Mouse (Mus musculus) kidney, embryonic 14.5 days (tissue): ENCODE results near the gene 1700029F12Rik. TPM values are rescaled to one million over a fixed set of nuclear protein-coding genes. Genes with fewer than 3 reads are reported as not detected.

ENCODE experiments used
- ATAC-seq: fragments of 200-750 bp; cut with Nextera tagmentation; 2 replicates; pipeline ENCODE4 v1.8.0; 2017; ENCODE audit warnings: moderate number of reproducible peaks, mild to moderate bottlenecking, moderate TSS enrichment, moderate library complexity; ENCODE audit not compliant: low FRiP score, low TSS enrichment
- H3K27ac ChIP-seq: fragments of 300-500 bp; sonication (generic); 2 replicates; pipeline ENCODE4 v1.5.1; 2014; ENCODE audit warnings: low read depth, mild to moderate bottlenecking, low read length, moderate library complexity, mixed read lengths
- H3K27me3 ChIP-seq: fragments of 300-500 bp; sonication (generic); 2 replicates; pipeline ENCODE4 v1.6.1; 2014; ENCODE audit warnings: mild to moderate bottlenecking, low read length; ENCODE audit not compliant: control insufficient read depth, insufficient read depth
- H3K36me3 ChIP-seq: fragments of 300-500 bp; sonication (generic); 2 replicates; pipeline ENCODE4 v1.6.1; 2014; ENCODE audit warnings: low read length, mixed read lengths; ENCODE audit not compliant: control insufficient read depth, insufficient read depth
- H3K4me1 ChIP-seq: fragments of 300-500 bp; sonication (generic); 2 replicates; pipeline ENCODE4 v1.6.1; 2014; ENCODE audit warnings: low read length, mixed read lengths; ENCODE audit not compliant: control insufficient read depth, insufficient read depth
- H3K4me2 ChIP-seq: fragments of 300-500 bp; sonication (generic); replicated peaks from 2 replicates; pipeline ENCODE4 v1.6.1; 2014; ENCODE audit warnings: low read depth, mild to moderate bottlenecking, low read length
- H3K4me3 ChIP-seq: fragments of 300-500 bp; sonication (generic); 2 replicates; pipeline ENCODE4 v1.5.1; 2014; ENCODE audit warnings: mild to moderate bottlenecking, low read length
- H3K9ac ChIP-seq: fragments of 300-500 bp; sonication (generic); 2 replicates; pipeline ENCODE4 v1.6.1; 2014; ENCODE audit warnings: low read depth, mild to moderate bottlenecking, low read length, moderate library complexity
- H3K9me3 ChIP-seq: fragments of 300-500 bp; sonication (generic); 2 replicates; pipeline ENCODE4 v1.6.1; 2016; ENCODE audit warnings: low read length; ENCODE audit not compliant: control insufficient read depth
- WGBS: fragments of 180-500 bp; shearing (Covaris S2); extraction: QIAGEN DNeasy Blood & Tissue Kit; methylation state at CpG from one replicate; pipeline ENCODE4 v1.1.7; 2014; 5-methylcytosine and 5-hydroxymethylcytosine counted together
- polyA plus RNA-seq: library from polyadenylated mRNA; unstranded; fragments of >200 nt; fragmentation: Nextera tagmentation; extraction: Ambion mirVana; gene quantifications from 2 replicates; pipeline ENCODE4 v1.2.1, GENCODE M21; 2014

Gene 1700029F12Rik
- polyA plus RNA-seq, 1 experiment from 2014 or later, result not detected

GRCm38 (mm10) chr13:97008266-97009153 is 25.7 kb downstream of the 1700029F12Rik start:
- peak; percentile 52; the same call in 1 of the 2 replicates for ATAC-seq
- WGBS, result 2% methylated on average over 19 of the region's 19 CpGs
- no peaks in the 10 kb centered on the region for H3K9me3 ChIP-seq
- H3K27ac ChIP-seq, result no peak overlapping the region
- H3K4me1 ChIP-seq, result 0 out of 2 replicates have a peak, but pooled peaks cover 3% of the 10 kb centered on the region
- peak overlapping the region; percentile 43 for H3K4me3 ChIP-seq
- H3K9ac ChIP-seq, result peak overlapping the region; percentile 47
- H3K4me2 ChIP-seq, result peak overlapping the region; percentile 77
- no peaks in the 10 kb centered on the region for H3K36me3 ChIP-seq
- H3K27me3 ChIP-seq, result no peaks in the 10 kb centered on the region

- H3K4me3 ChIP-seq, result peak overlapping the region; percentile 45
- H3K27ac ChIP-seq, result no peak overlapping the region
- peak overlapping the region; percentile 54 for H3K9ac ChIP-seq
- H3K9me3 ChIP-seq, result no peaks in the 10 kb centered on the region
- no peaks in the 10 kb centered on the region for H3K27me3 ChIP-seq
- peak overlapping the region; percentile 77 for H3K4me2 ChIP-seq
- 2% methylated on average over 18 of the region's 21 CpGs for WGBS
- 0 out of 2 replicates have a peak, but pooled peaks cover 3% of the 10 kb centered on the region for H3K4me1 ChIP-seq
- H3K36me3 ChIP-seq, result no peaks in the 10 kb centered on the region
- peak; percentile 78 for ATAC-seq
These were observed 26.5 kb downstream of the 1700029F12Rik start for GRCm38 (mm10) chr13:97007501-97008265.

GRCm38 (mm10) chr13:97006784-97007183 is 27.4 kb downstream of the 1700029F12Rik start:
- no peak overlapping the region for H3K9ac ChIP-seq
- H3K4me2 ChIP-seq, result peak overlapping the region; percentile 77
- WGBS, result 46% methylated on average over 2 of the region's 2 CpGs
- H3K9me3 ChIP-seq, result no peaks in the 10 kb centered on the region
- H3K4me3 ChIP-seq, result peak overlapping the region; percentile 45; the same call in 1 of the 2 replicates
- H3K4me1 ChIP-seq, result 0 out of 2 replicates have a peak, but pooled peaks cover 3% of the 10 kb centered on the region
- no peak overlapping the region for H3K27ac ChIP-seq
- ATAC-seq, result peak; percentile 17; the same call in 1 of the 2 replicates
- H3K27me3 ChIP-seq, result no peaks in the 10 kb centered on the region
- H3K36me3 ChIP-seq, result no peaks in the 10 kb centered on the region

- Histone ChIP-seq H3K4me2 (no peak overlapping the region), H3K27me3 (no peaks in the 10 kb centered on the region), H3K36me3 (no peaks in the 10 kb centered on the region), H3K27ac (no peak overlapping the region), H3K4me1 (no peaks in the 10 kb centered on the region), H3K9ac (no peak overlapping the region), H3K4me3 (no peak overlapping the region), H3K9me3 (no peaks in the 10 kb centered on the region)
- 75% methylated on average over 1 of the region's 1 CpGs for WGBS
- ATAC-seq, result no peak
These were observed 37.1 kb downstream of the 1700029F12Rik start for GRCm38 (mm10) chr13:96997080-96997479.

- no peaks in the 10 kb centered on the region for H3K9me3 ChIP-seq
- no peak overlapping the region for H3K4me3 ChIP-seq
- H3K9ac ChIP-seq, result no peak overlapping the region
- WGBS, result 63% methylated on average over 5 of the region's 5 CpGs
- no peak for ATAC-seq
- H3K36me3 ChIP-seq, result no peaks in the 10 kb centered on the region
- H3K4me1 ChIP-seq, result 0 out of 2 replicates have a peak, but pooled peaks cover 4% of the 10 kb centered on the region
- no peaks in the 10 kb centered on the region for H3K27me3 ChIP-seq
- no peak overlapping the region for H3K27ac ChIP-seq
- no peak overlapping the region for H3K4me2 ChIP-seq
These were observed 38.9 kb downstream of the 1700029F12Rik start for GRCm38 (mm10) chr13:96995243-96995642.

GRCm38 (mm10) chr13:96993291-96993989 is 40.7 kb downstream of the 1700029F12Rik start:
- no peak for ATAC-seq
- Histone ChIP-seq H3K27me3 (no peaks in the 10 kb centered on the region), H3K4me2 (no peak overlapping the region), H3K36me3 (no peaks in the 10 kb centered on the region), H3K9me3 (no peaks in the 10 kb centered on the region), H3K9ac (no peak overlapping the region), H3K4me3 (no peak overlapping the region), H3K4me1 (0 out of 2 replicates have a peak, but pooled peaks cover 4% of the 10 kb centered on the region), H3K27ac (no peak overlapping the region)
- WGBS, result 57% methylated on average over 8 of the region's 8 CpGs

- Histone ChIP-seq H3K4me1 (0 out of 2 replicates have a peak, but pooled peaks cover 4% of the 10 kb centered on the region), H3K36me3 (no peaks in the 10 kb centered on the region), H3K27me3 (no peaks in the 10 kb centered on the region), H3K9ac (no peak overlapping the region), H3K9me3 (no peaks in the 10 kb centered on the region), H3K4me3 (no peak overlapping the region), H3K27ac (no peak overlapping the region), H3K4me2 (no peak overlapping the region)
- 45% methylated on average over 14 of the region's 14 CpGs for WGBS
- peak; percentile 73 for ATAC-seq
These were observed 43.4 kb downstream of the 1700029F12Rik start for GRCm38 (mm10) chr13:96990561-96991265.

- Histone ChIP-seq H3K9me3 (no peaks in the 10 kb centered on the region), H3K4me2 (no peak overlapping the region), H3K9ac (no peak overlapping the region), H3K36me3 (no peaks in the 10 kb centered on the region), H3K4me3 (no peak overlapping the region), H3K4me1 (0 out of 2 replicates have a peak, but pooled peaks cover 4% of the 10 kb centered on the region), H3K27me3 (no peaks in the 10 kb centered on the region), H3K27ac (no peak overlapping the region)
- no peak for ATAC-seq
- 86% methylated on average over 3 of the region's 3 CpGs for WGBS
These were observed 44.1 kb downstream of the 1700029F12Rik start for GRCm38 (mm10) chr13:96990045-96990444.
